Mouse (Mus musculus) limb, embryonic 11.5 days (tissue): ENCODE measurements around the gene Clmn. TPM values are rescaled to one million over a fixed set of nuclear protein-coding genes. Genes with fewer than 3 reads are reported as not detected.
A peak's percentile ranks its signal among the peaks of the same experiment; 100 is the strongest.

ENCODE experiments used
- ATAC-seq: fragments of 200-750 bp; cut with Nextera tagmentation; 2 replicates; pipeline ENCODE4 v1.8.0; 2017; ENCODE audit warnings: low read depth; ENCODE audit not compliant: insufficient number of reproducible peaks, low FRiP score, low TSS enrichment
- DNase-seq: peaks from one replicate; pipeline ENCODE4 v3.0.0-alpha.2; 2015; ENCODE audit warnings: low spot score
- H3K27ac ChIP-seq: fragments of 300-500 bp; sonication (generic); replicated peaks from 2 replicates; pipeline ENCODE4 v1.5.1; 2014; ENCODE audit warnings: low read depth, mild to moderate bottlenecking, low read length
- H3K27me3 ChIP-seq: fragments of 300-500 bp; sonication (generic); 2 replicates; pipeline ENCODE4 v1.6.1; 2014; ENCODE audit warnings: mild to moderate bottlenecking, low read length, mixed read lengths; ENCODE audit not compliant: control insufficient read depth, insufficient read depth
- H3K36me3 ChIP-seq: fragments of 300-500 bp; sonication (generic); 2 replicates; pipeline ENCODE4 v1.6.1; 2014; ENCODE audit warnings: mild to moderate bottlenecking, low read length, moderate library complexity, mixed read lengths; ENCODE audit not compliant: control insufficient read depth, insufficient read depth
- H3K4me1 ChIP-seq: fragments of 300-500 bp; sonication (generic); 2 replicates; pipeline ENCODE4 v1.6.1; 2014; ENCODE audit warnings: low read length, mixed read lengths; ENCODE audit not compliant: control insufficient read depth, insufficient read depth
- H3K4me2 ChIP-seq: fragments of 300-500 bp; sonication (generic); 2 replicates; pipeline ENCODE4 v1.6.1; 2014; ENCODE audit warnings: low read depth, mild to moderate bottlenecking, moderate library complexity; ENCODE audit not compliant: severe bottlenecking
- H3K4me3 ChIP-seq: fragments of 300-500 bp; sonication (generic); 2 replicates; pipeline ENCODE4 v1.5.1; 2014; ENCODE audit warnings: low read depth, low read length
- H3K9ac ChIP-seq: fragments of 300-500 bp; sonication (generic); 2 replicates; pipeline ENCODE4 v1.6.1; 2014; ENCODE audit warnings: mild to moderate bottlenecking, low read length
- H3K9me3 ChIP-seq: fragments of 300-500 bp; sonication (generic); 2 replicates; pipeline ENCODE4 v1.6.1; 2016; ENCODE audit warnings: low read length; ENCODE audit not compliant: control insufficient read depth
- WGBS: fragments of 180-500 bp; shearing (Covaris S2); extraction: QIAGEN DNeasy Blood & Tissue Kit; methylation state at CpG from one replicate; pipeline ENCODE4 v1.1.7; 2014; 5-methylcytosine and 5-hydroxymethylcytosine counted together
- polyA plus RNA-seq: library from polyadenylated mRNA; unstranded; fragments of >200 nt; fragmentation: Nextera tagmentation; extraction: Ambion mirVana; gene quantifications from 2 replicates; pipeline ENCODE4 v1.2.1, GENCODE M21; 2014

The Clmn gene
- polyA plus RNA-seq, 1 experiment from 2014 or later, result 5.9 TPM

DNA sequence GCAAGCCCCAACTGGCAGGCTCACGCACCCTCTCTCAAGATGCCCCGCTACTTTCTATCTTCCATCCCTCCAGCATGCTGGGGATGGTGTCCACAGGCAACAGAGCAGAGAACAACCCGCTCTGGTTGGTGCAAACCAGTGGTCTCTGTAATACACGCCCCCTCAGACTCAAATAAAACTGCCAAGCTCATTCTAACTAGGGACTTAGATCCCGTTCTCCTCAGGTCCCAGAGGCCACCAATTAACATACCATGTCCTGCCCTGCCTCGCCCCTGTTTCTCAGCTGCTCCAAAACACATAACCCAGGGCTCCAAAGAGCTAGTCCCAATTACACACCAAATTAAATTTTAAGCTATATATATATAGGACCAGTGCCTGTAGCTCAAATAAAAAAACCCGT lies 50.6 kb downstream of the Clmn start:
- no peaks in the 10 kb centered on the region for H3K36me3 ChIP-seq
- no peak overlapping the region for H3K4me3 ChIP-seq
- H3K27me3 ChIP-seq, result no peaks in the 10 kb centered on the region
- H3K4me1 ChIP-seq, result peaks cover 58% of the 10 kb centered on the region
- H3K4me2 ChIP-seq, result peak overlapping the region; percentile 26; the same call in 1 of the 2 replicates
- H3K9ac ChIP-seq, result no peak overlapping the region
- H3K9me3 ChIP-seq, result no peaks in the 10 kb centered on the region
- DNase-seq (peak; percentile 77), ATAC-seq (peak; percentile 80)
- 11% methylated on average over 7 of the region's 7 CpGs for WGBS
- H3K27ac ChIP-seq, result peak overlapping the region; percentile 90

GRCm38 (mm10) chr12:104813762-104814161 lies 51.1 kb downstream of the Clmn start:
- H3K9me3 ChIP-seq, result no peaks in the 10 kb centered on the region
- peaks cover 57% of the 10 kb centered on the region for H3K4me1 ChIP-seq
- no peaks in the 10 kb centered on the region for H3K27me3 ChIP-seq
- H3K4me2 ChIP-seq, result peak overlapping the region; percentile 26; the same call in 1 of the 2 replicates
- no peaks in the 10 kb centered on the region for H3K36me3 ChIP-seq
- no peak overlapping the region for H3K4me3 ChIP-seq
- H3K27ac ChIP-seq, result peak overlapping the region; percentile 90
- ATAC-seq, result peak; percentile 42
- H3K9ac ChIP-seq, result no peak overlapping the region
- peak; percentile 79 for DNase-seq
- WGBS, result 16% methylated on average over 13 of the region's 13 CpGs

DNA sequence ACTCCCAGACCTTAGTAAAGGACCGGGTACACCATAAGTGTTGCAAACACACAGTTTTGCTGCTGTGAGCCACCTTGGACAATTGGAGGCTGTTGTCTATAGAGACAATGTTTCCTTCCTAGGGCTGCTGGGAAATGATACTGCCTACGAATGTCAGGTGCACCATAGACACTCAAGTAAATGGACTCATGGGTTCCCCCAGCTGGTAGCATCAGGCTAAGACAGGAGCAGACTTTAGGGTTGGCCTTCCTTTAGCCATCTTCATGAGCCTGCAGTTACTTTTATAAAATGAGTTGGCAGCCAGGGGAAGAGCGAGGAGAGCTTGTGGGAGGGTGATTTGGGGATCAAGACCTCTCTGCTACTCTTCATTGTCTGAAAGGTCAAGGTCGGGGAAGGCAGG lies 52.2 kb downstream of the Clmn start:
- H3K4me3 ChIP-seq, result no peak overlapping the region
- no peak for DNase-seq
- no peak for ATAC-seq
- H3K27me3 ChIP-seq, result no peaks in the 10 kb centered on the region
- 66% methylated on average over 4 of the region's 4 CpGs for WGBS
- H3K36me3 ChIP-seq, result no peaks in the 10 kb centered on the region
- no peak overlapping the region for H3K9ac ChIP-seq
- H3K4me1 ChIP-seq, result peaks cover 62% of the 10 kb centered on the region
- H3K9me3 ChIP-seq, result no peaks in the 10 kb centered on the region
- H3K4me2 ChIP-seq, result no peak overlapping the region
- no peak overlapping the region for H3K27ac ChIP-seq

- Histone ChIP-seq H3K9ac (no peak overlapping the region), H3K27ac (no peak overlapping the region), H3K4me1 (peaks cover 66% of the 10 kb centered on the region), H3K4me3 (no peak overlapping the region), H3K36me3 (no peaks in the 10 kb centered on the region), H3K27me3 (no peaks in the 10 kb centered on the region), H3K9me3 (no peaks in the 10 kb centered on the region), H3K4me2 (no peak overlapping the region)
- 48% methylated on average over 7 of the region's 7 CpGs for whole genome bisulfite sequencing
- ATAC-seq (no peak), DNase-seq (no peak)
These were observed 53.9 kb downstream of the Clmn start for GRCm38 (mm10) chr12:104810923-104811443.

GRCm38 (mm10) chr12:104808421-104809067 lies 56.3 kb downstream of the Clmn start:
- no peaks in the 10 kb centered on the region for H3K36me3 ChIP-seq

GRCm38 (mm10) chr12:104806680-104807375 lies 58.0 kb downstream of the Clmn start:
- H3K4me2 ChIP-seq, result no peak overlapping the region
- no peaks in the 10 kb centered on the region for H3K36me3 ChIP-seq
- H3K4me3 ChIP-seq, result no peak overlapping the region
- no peaks in the 10 kb centered on the region for H3K27me3 ChIP-seq
- H3K4me1 ChIP-seq, result peaks cover 56% of the 10 kb centered on the region
- no peaks in the 10 kb centered on the region for H3K9me3 ChIP-seq
- ATAC-seq, result 0 out of 2 replicates have a peak, but pooled peaks have one; percentile 7
- no peak overlapping the region for H3K9ac ChIP-seq
- WGBS, result 38% methylated on average over 4 of the region's 4 CpGs
- no peak overlapping the region; the same call in 1 of the 2 replicates for H3K27ac ChIP-seq
- no peak for DNase-seq

More at GRCm38 (mm10) chr12:104808421-104809067, 56.3 kb downstream of the Clmn start:
- no peak overlapping the region for H3K9ac ChIP-seq
- no peak overlapping the region for H3K4me3 ChIP-seq
- peaks cover 54% of the 10 kb centered on the region for H3K4me1 ChIP-seq
- DNase-seq (peak; percentile 68), ATAC-seq (peak; percentile 61)
- H3K4me2 ChIP-seq, result no peak overlapping the region
- peak overlapping the region; percentile 63 for H3K27ac ChIP-seq
- H3K9me3 ChIP-seq, result no peaks in the 10 kb centered on the region
- no peaks in the 10 kb centered on the region for H3K27me3 ChIP-seq
- 37% methylated on average over 17 of the region's 17 CpGs for WGBS

- Histone ChIP-seq H3K27me3 (no peaks in the 10 kb centered on the region), H3K4me2 (no peak overlapping the region), H3K27ac (peak overlapping the region; percentile 69), H3K9ac (no peak overlapping the region), H3K4me1 (peaks cover 30% of the 10 kb centered on the region), H3K4me3 (no peak overlapping the region), H3K36me3 (no peaks in the 10 kb centered on the region; the same call in 1 of the 2 replicates), H3K9me3 (peaks cover 5% of the 10 kb centered on the region; the same call in 1 of the 2 replicates)
- 38% methylated on average over 9 of the region's 9 CpGs for WGBS
- ATAC-seq (0 out of 2 replicates have a peak, but pooled peaks have one; percentile 33), DNase-seq (peak; percentile 46)
These were observed 63.2 kb downstream of the Clmn start for GRCm38 (mm10) chr12:104801494-104802260.

DNA sequence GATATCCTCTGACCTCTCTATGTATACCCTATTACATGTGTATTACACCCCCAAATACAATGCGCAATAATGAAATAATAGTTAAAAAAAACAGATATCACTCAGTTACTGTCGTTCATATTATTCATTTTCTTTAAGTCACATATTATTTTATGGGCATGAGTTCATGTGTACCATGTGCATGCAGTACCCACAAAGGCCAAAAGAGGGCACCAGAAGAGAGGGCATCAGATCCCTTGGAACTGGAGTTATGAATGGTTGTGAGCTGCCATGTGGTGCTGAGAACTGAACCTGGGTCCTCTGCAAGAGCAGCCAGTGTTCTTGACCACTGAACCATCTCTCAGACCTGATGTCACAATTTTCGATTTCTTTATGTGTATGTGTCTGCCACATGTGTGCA lies 65.5 kb downstream of the Clmn start:
- Histone ChIP-seq H3K27ac (no peak overlapping the region), H3K4me2 (no peak overlapping the region), H3K4me1 (peaks cover 23% of the 10 kb centered on the region), H3K4me3 (no peak overlapping the region), H3K9me3 (peaks cover 5% of the 10 kb centered on the region; the same call in 1 of the 2 replicates), H3K27me3 (no peaks in the 10 kb centered on the region), H3K9ac (no peak overlapping the region), H3K36me3 (no peaks in the 10 kb centered on the region; the same call in 1 of the 2 replicates)
- DNase-seq, result no peak
- WGBS, result 96% methylated on average over 3 of the region's 3 CpGs
- no peak for ATAC-seq
